Mouse (Mus musculus) embryonic facial prominence, embryonic 14.5 days (tissue): ENCODE results near the gene Atp6v0e. TPM values are rescaled to one million over a fixed set of nuclear protein-coding genes. Genes with fewer than 3 reads are reported as not detected.

ENCODE experiments used
- ATAC-seq: fragments of 200-750 bp; cut with Nextera tagmentation; 2 replicates; pipeline ENCODE4 v1.8.0; 2017; ENCODE audit warnings: low read depth, moderate number of reproducible peaks, moderate TSS enrichment
- DNase-seq: peaks from one replicate; pipeline ENCODE4 v3.0.0-alpha.2; 2015; ENCODE audit warnings: low spot score
- H3K27ac ChIP-seq: fragments of 300-500 bp; sonication (generic); replicated peaks from 2 replicates; pipeline ENCODE4 v1.5.1; 2014; ENCODE audit warnings: low read depth, mild to moderate bottlenecking, low read length, moderate library complexity
- H3K27me3 ChIP-seq: fragments of 300-500 bp; sonication (generic); replicated peaks from 2 replicates; pipeline ENCODE4 v1.6.1; 2014; ENCODE audit warnings: low read length; ENCODE audit not compliant: control insufficient read depth, insufficient read depth
- H3K36me3 ChIP-seq: fragments of 300-500 bp; sonication (generic); 2 replicates; pipeline ENCODE4 v1.6.1; 2014; ENCODE audit warnings: low read length, mixed read lengths; ENCODE audit not compliant: control insufficient read depth, insufficient read depth
- H3K4me1 ChIP-seq: fragments of 300-500 bp; sonication (generic); 2 replicates; pipeline ENCODE4 v1.6.1; 2014; ENCODE audit warnings: antibody characterized with exemption, low read length; ENCODE audit not compliant: control insufficient read depth, insufficient read depth
- H3K4me2 ChIP-seq: fragments of 300-500 bp; sonication (generic); 2 replicates; pipeline ENCODE4 v1.6.1; 2014; ENCODE audit warnings: low read depth, mild to moderate bottlenecking, low read length, moderate library complexity, mixed read lengths
- H3K4me3 ChIP-seq: fragments of 300-500 bp; sonication (generic); 2 replicates; pipeline ENCODE4 v1.5.1; 2014; ENCODE audit warnings: low read depth, mild to moderate bottlenecking, low read length
- H3K9ac ChIP-seq: fragments of 300-500 bp; sonication (generic); 2 replicates; pipeline ENCODE4 v1.6.1; 2014; ENCODE audit warnings: low read depth, mild to moderate bottlenecking, low read length, moderate library complexity, mixed read lengths
- H3K9me3 ChIP-seq: fragments of 300-500 bp; sonication (generic); 2 replicates; pipeline ENCODE4 v1.6.1; 2016; ENCODE audit warnings: low read length; ENCODE audit not compliant: control insufficient read depth
- WGBS: fragments of 180-500 bp; shearing (Covaris S2); extraction: QIAGEN DNeasy Blood & Tissue Kit; methylation state at CpG from one replicate; pipeline ENCODE4 v1.1.7; 2014; 5-methylcytosine and 5-hydroxymethylcytosine counted together
- polyA plus RNA-seq: library from polyadenylated mRNA; unstranded; fragments of >200 nt; fragmentation: Nextera tagmentation; extraction: Ambion mirVana; gene quantifications from 2 replicates; pipeline ENCODE4 v1.2.1, GENCODE M21; 2014

Atp6v0e gene
- polyA plus RNA-seq, 1 experiment from 2014 or later: 261 TPM

GRCm38 (mm10) chr17:26708499-26708898 lies 45.5 kb downstream of the Atp6v0e start:
- Histone ChIP-seq H3K4me1 (no peaks in the 10 kb centered on the region), H3K9me3 (no peaks in the 10 kb centered on the region), H3K9ac (no peak overlapping the region), H3K27me3 (no peaks in the 10 kb centered on the region), H3K36me3 (0 out of 2 replicates have a peak, but pooled peaks cover 3% of the 10 kb centered on the region), H3K4me2 (no peak overlapping the region), H3K4me3 (no peak overlapping the region), H3K27ac (no peak overlapping the region)
- no peak for ATAC-seq
- no peak for DNase-seq

GRCm38 (mm10) chr17:26708993-26709590 lies 46.1 kb downstream of the Atp6v0e start:
- no peaks in the 10 kb centered on the region for H3K4me1 ChIP-seq
- ATAC-seq (no peak), DNase-seq (no peak)
- H3K4me3 ChIP-seq: no peak overlapping the region
- no peak overlapping the region for H3K27ac ChIP-seq
- H3K27me3 ChIP-seq: no peaks in the 10 kb centered on the region
- no peak overlapping the region for H3K4me2 ChIP-seq
- H3K9ac ChIP-seq: no peak overlapping the region
- 50% methylated on average over 9 of the region's 9 CpGs for WGBS
- no peaks in the 10 kb centered on the region for H3K9me3 ChIP-seq
- H3K36me3 ChIP-seq: no peaks in the 10 kb centered on the region

GRCm38 (mm10) chr17:26710049-26710448 lies 47.0 kb downstream of the Atp6v0e start:
- Histone ChIP-seq H3K4me2 (no peak overlapping the region), H3K4me3 (no peak overlapping the region), H3K9me3 (no peaks in the 10 kb centered on the region), H3K4me1 (no peaks in the 10 kb centered on the region; the same call in 1 of the 2 replicates), H3K9ac (no peak overlapping the region), H3K36me3 (no peaks in the 10 kb centered on the region), H3K27me3 (no peaks in the 10 kb centered on the region), H3K27ac (no peak overlapping the region)
- WGBS: 49% methylated on average over 6 of the region's 6 CpGs
- ATAC-seq (no peak), DNase-seq (no peak)

- H3K27ac ChIP-seq: peak within 1 kb of the TSS; percentile 69
- peak within 1 kb of the TSS; percentile 66 for H3K4me2 ChIP-seq
- H3K4me1 ChIP-seq: no peaks in the 10 kb centered on the region; the same call in 1 of the 2 replicates
- H3K27me3 ChIP-seq: no peaks in the 10 kb centered on the region
- peak within 1 kb of the TSS; percentile 93 for H3K4me3 ChIP-seq
- H3K9ac ChIP-seq: peak within 1 kb of the TSS; percentile 77
- ATAC-seq (peak; percentile 84), DNase-seq (peak; percentile 99)
- no peaks in the 10 kb centered on the region for H3K9me3 ChIP-seq
- H3K36me3 ChIP-seq: no peaks in the 10 kb centered on the region
- WGBS: 0% methylated on average over 28 of the region's 41 CpGs
These were observed 52.3 kb downstream of the Atp6v0e start, which contains the start of gene Crebrf for GRCm38 (mm10) chr17:26715271-26715758. TSS of gene Crebrf (plus strand) at chr17:26715650.

- H3K4me3 ChIP-seq: peak overlapping the region; percentile 93
- H3K4me2 ChIP-seq: peak overlapping the region; percentile 66
- WGBS: 2% methylated on average over 18 of the region's 75 CpGs
- peak; percentile 98 for ATAC-seq
- peak overlapping the region; percentile 77 for H3K9ac ChIP-seq
- no peaks in the 10 kb centered on the region for H3K36me3 ChIP-seq
- DNase-seq: peak; percentile 99
- H3K27ac ChIP-seq: peak overlapping the region; percentile 69
- no peaks in the 10 kb centered on the region for H3K9me3 ChIP-seq
- H3K4me1 ChIP-seq: no peaks in the 10 kb centered on the region; the same call in 1 of the 2 replicates
- no peaks in the 10 kb centered on the region for H3K27me3 ChIP-seq
These were observed 53.1 kb downstream of the Atp6v0e start for GRCm38 (mm10) chr17:26715916-26716717.

- Histone ChIP-seq H3K4me2 (no peak overlapping the region), H3K9me3 (no peaks in the 10 kb centered on the region), H3K9ac (no peak overlapping the region), H3K27ac (no peak overlapping the region), H3K4me3 (no peak overlapping the region), H3K36me3 (no peaks in the 10 kb centered on the region), H3K27me3 (no peaks in the 10 kb centered on the region), H3K4me1 (no peaks in the 10 kb centered on the region; the same call in 1 of the 2 replicates)
- no peak for ATAC-seq
- DNase-seq: no peak
- 62% methylated on average over 2 of the region's 2 CpGs for WGBS
These were observed 54.8 kb downstream of the Atp6v0e start for GRCm38 (mm10) chr17:26717868-26718267.

- no peak overlapping the region for H3K4me2 ChIP-seq
- H3K4me1 ChIP-seq: no peaks in the 10 kb centered on the region; the same call in 1 of the 2 replicates
- no peaks in the 10 kb centered on the region for H3K36me3 ChIP-seq
- ATAC-seq (no peak), DNase-seq (no peak)
- H3K9ac ChIP-seq: no peak overlapping the region
- H3K27me3 ChIP-seq: no peaks in the 10 kb centered on the region
- H3K27ac ChIP-seq: no peak overlapping the region
- H3K9me3 ChIP-seq: no peaks in the 10 kb centered on the region
- H3K4me3 ChIP-seq: no peak overlapping the region
These were observed 56.4 kb downstream of the Atp6v0e start for GRCm38 (mm10) chr17:26719405-26719804.

GRCm38 (mm10) chr17:26721802-26722201 lies 58.8 kb downstream of the Atp6v0e start:
- no peak for ATAC-seq
- WGBS: 72% methylated on average over 2 of the region's 2 CpGs
- no peak overlapping the region for H3K4me3 ChIP-seq
- H3K9ac ChIP-seq: no peak overlapping the region
- no peaks in the 10 kb centered on the region for H3K4me1 ChIP-seq
- no peak for DNase-seq
- H3K9me3 ChIP-seq: no peaks in the 10 kb centered on the region
- no peaks in the 10 kb centered on the region for H3K36me3 ChIP-seq
- H3K4me2 ChIP-seq: no peak overlapping the region
- H3K27ac ChIP-seq: no peak overlapping the region
- H3K27me3 ChIP-seq: no peaks in the 10 kb centered on the region
